13 mouse cellular contexts compared by ENCODE assay signal in genomic region chr16:48335326-48335725, GRCm38 (mm10). TPM values are rescaled to one million over a fixed set of nuclear protein-coding genes. Genes with fewer than 3 reads are reported as not detected.
"Had no signal": no experiment of that assay in that cellular context is flagged by ENCODE, and none has a peak within 500 bp of the region (broad histone marks: within the 10 kb centered on the region; RNA-seq: fewer than 3 reads in every experiment).

No protein-coding gene starts in this region.

- DNase-seq: retina, postnatal 1 day; right cerebral cortex, adult 18-20 months; right cerebral cortex, postnatal 14 days; right cerebral cortex, postnatal 25 days; right cerebral cortex, postnatal 4 days; spleen, adult 18-20 months; thymus, adult 18-20 months; thymus, adult 2 months; thymus, postnatal 14 days; thymus, postnatal 25 days; thymus, postnatal 36 days; thymus, postnatal 4 days had no signal

RNA-seq across cellular contexts. Expression of gene Dppa2, which starts 31.6 kb away (rescaled TPM):
- total RNA-seq: neutrophil, adult 5-6 weeks had no signal

RNA-seq across cellular contexts. Expression of gene Dppa4, which starts 51.8 kb away (rescaled TPM):
- total RNA-seq: neutrophil, adult 5-6 weeks had no signal
